Mouse (Mus musculus) heart, embryonic 12.5 days (tissue): ENCODE results near the gene Gid4. TPM values are rescaled to one million over a fixed set of nuclear protein-coding genes. Genes with fewer than 3 reads are reported as not detected.

ENCODE experiments used
- ATAC-seq: fragments of 200-750 bp; cut with Nextera tagmentation; 2 replicates; pipeline ENCODE4 v1.8.0; 2017; ENCODE audit warnings: moderate TSS enrichment, moderate library complexity; ENCODE audit not compliant: insufficient number of reproducible peaks, low FRiP score
- H3K27ac ChIP-seq: fragments of 300-500 bp; sonication (generic); 2 replicates; pipeline ENCODE4 v1.5.1; 2016; ENCODE audit warnings: mild to moderate bottlenecking, moderate library complexity; ENCODE audit not compliant: poor library complexity, severe bottlenecking
- H3K27me3 ChIP-seq: fragments of 300-500 bp; sonication (generic); replicated peaks from 2 replicates; pipeline ENCODE4 v1.6.1; 2016; ENCODE audit warnings: mild to moderate bottlenecking, moderate library complexity
- H3K36me3 ChIP-seq: fragments of 300-500 bp; sonication (generic); 2 replicates; pipeline ENCODE4 v1.6.1; 2016; ENCODE audit warnings: mild to moderate bottlenecking, moderate library complexity
- H3K4me1 ChIP-seq: fragments of 300-500 bp; sonication (generic); replicated peaks from 2 replicates; pipeline ENCODE4 v1.6.1; 2016; ENCODE audit warnings: mild to moderate bottlenecking
- H3K4me2 ChIP-seq: fragments of 300-500 bp; sonication (generic); 2 replicates; pipeline ENCODE4 v1.6.1; 2016; ENCODE audit warnings: mild to moderate bottlenecking, moderate library complexity
- H3K4me3 ChIP-seq: fragments of 300-500 bp; sonication (generic); 2 replicates; pipeline ENCODE4 v1.5.1; 2016; ENCODE audit warnings: mild to moderate bottlenecking
- H3K9ac ChIP-seq: fragments of 300-500 bp; sonication (generic); 2 replicates; pipeline ENCODE4 v1.6.1; 2016; ENCODE audit warnings: mild to moderate bottlenecking, moderate library complexity
- H3K9me3 ChIP-seq: fragments of 300-500 bp; sonication (generic); replicated peaks from 2 replicates; pipeline ENCODE4 v1.6.1; 2016; ENCODE audit warnings: mild to moderate bottlenecking, moderate library complexity
- WGBS: fragments of 180-500 bp; shearing (Covaris S2); methylation state at CpG from one replicate; pipeline ENCODE4 v1.1.7; 2016; 5-methylcytosine and 5-hydroxymethylcytosine counted together
- polyA plus RNA-seq: library from polyadenylated mRNA; unstranded; fragments of >200 nt; fragmentation: Nextera tagmentation; extraction: Ambion mirVana; gene quantifications from 2 replicates; pipeline ENCODE4 v1.2.1, GENCODE M21; 2016

Gene Gid4
- polyA plus RNA-seq, 1 experiment from 2014 or later: 22.9 TPM

DNA sequence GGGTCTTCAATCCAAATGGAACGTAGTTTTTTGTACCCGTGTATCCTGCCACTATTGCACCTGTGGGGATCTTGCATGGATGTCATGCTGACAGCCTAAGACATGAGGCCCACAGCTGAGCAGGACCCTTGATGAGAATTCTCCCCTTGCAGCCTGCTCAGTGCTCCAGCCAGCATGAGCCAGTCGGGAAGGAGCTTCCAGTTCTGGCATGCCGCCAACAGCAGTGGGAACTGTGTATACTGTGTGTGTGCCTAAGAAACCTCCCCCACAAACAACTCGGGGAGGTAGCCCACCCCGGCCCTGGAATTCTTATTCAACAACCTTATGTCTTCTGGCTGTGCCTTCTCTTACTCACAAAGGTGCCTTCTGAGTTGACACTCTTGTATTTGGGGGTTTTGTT lies 20.4 kb upstream of the Gid4 start:
- no peaks in the 10 kb centered on the region for H3K27me3 ChIP-seq
- peaks cover 3% of the 10 kb centered on the region; the same call in 1 of the 2 replicates for H3K4me1 ChIP-seq
- 59% methylated on average over 6 of the region's 6 CpGs for WGBS
- no peaks in the 10 kb centered on the region for H3K9me3 ChIP-seq
- peaks cover 20% of the 10 kb centered on the region for H3K36me3 ChIP-seq
- ATAC-seq: 0 out of 2 replicates have a peak, but pooled peaks have one; percentile 55
- no peak overlapping the region for H3K27ac ChIP-seq
- H3K4me3 ChIP-seq: no peak overlapping the region
- no peak overlapping the region for H3K4me2 ChIP-seq
- no peak overlapping the region for H3K9ac ChIP-seq

DNA sequence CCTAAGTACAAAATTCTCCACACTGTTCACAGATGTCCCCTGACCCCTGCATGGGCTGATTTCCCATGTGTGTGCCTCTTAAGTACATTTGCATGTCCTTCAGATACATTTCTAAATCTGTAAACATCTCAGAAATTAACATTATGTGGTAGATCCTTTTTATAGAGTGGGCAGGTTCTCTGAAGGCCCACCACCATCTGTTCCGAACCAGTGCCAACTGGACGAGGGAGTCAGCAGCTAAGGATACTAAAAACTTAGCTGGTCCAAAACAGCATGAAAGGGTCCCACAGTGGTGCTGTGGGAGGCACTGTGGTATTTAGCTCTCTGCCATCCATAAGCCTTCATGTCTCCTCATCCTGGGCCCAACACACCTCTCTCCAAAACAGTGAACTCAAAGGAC lies 19.8 kb upstream of the Gid4 start:
- WGBS: 85% methylated on average over 2 of the region's 2 CpGs
- H3K4me3 ChIP-seq: no peak overlapping the region
- H3K27me3 ChIP-seq: no peaks in the 10 kb centered on the region
- H3K4me1 ChIP-seq: peaks cover 3% of the 10 kb centered on the region; the same call in 1 of the 2 replicates
- no peak for ATAC-seq
- peaks cover 26% of the 10 kb centered on the region for H3K36me3 ChIP-seq
- H3K9me3 ChIP-seq: no peaks in the 10 kb centered on the region
- H3K27ac ChIP-seq: no peak overlapping the region
- H3K4me2 ChIP-seq: no peak overlapping the region
- H3K9ac ChIP-seq: no peak overlapping the region

DNA sequence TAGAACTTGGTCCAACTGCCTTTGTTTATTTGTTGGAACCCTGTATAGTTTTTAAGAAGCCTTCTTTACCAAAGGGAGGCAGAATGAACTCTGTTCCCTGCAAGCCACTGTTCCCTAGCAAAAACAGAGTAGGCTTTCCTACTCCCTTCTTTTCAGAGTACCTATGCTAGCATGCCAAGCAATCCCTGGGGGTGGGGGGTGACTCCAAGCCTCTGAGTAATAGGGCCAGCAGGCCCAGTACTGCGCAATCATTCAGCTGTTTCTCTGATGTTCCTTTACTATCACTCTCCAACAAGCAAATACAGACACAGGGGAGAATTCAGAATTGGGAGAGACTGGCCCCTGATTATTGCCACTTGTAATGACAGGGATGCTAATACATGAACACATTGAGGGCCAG lies 10.3 kb upstream of the Gid4 start:
- Histone ChIP-seq H3K4me1 (no peaks in the 10 kb centered on the region), H3K4me3 (no peak overlapping the region), H3K4me2 (no peak overlapping the region), H3K27ac (no peak overlapping the region), H3K9me3 (no peaks in the 10 kb centered on the region), H3K9ac (no peak overlapping the region), H3K36me3 (peaks cover 79% of the 10 kb centered on the region), H3K27me3 (no peaks in the 10 kb centered on the region)
- WGBS: 95% methylated on average over 1 of the region's 1 CpGs
- ATAC-seq: no peak

DNA sequence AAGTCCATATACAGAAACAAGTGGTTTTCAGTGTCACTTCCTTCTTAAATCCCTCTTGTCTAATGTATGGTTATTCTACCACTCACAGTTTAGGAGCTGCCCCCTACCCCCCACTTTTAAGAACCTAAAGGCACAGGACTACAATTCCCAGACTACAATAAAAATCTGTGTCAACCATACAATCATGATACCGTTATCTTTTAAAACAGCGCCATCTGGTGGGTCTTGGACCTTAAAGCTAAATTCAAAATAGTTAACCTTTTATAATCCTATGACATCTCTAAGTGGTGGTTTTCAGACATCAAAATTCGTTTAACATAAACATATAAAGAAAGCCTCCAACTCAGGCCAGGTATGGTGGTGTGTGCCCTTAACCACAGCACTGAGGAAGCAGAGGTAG lies 4.8 kb upstream of the Gid4 start:
- Histone ChIP-seq H3K4me3 (no peak overlapping the region), H3K4me2 (no peak overlapping the region), H3K36me3 (peaks cover 26% of the 10 kb centered on the region), H3K27me3 (no peaks in the 10 kb centered on the region), H3K9ac (no peak overlapping the region), H3K9me3 (no peaks in the 10 kb centered on the region), H3K4me1 (peaks cover 16% of the 10 kb centered on the region), H3K27ac (no peak overlapping the region)
- no peak for ATAC-seq
- WGBS: 16% methylated on average over 3 of the region's 3 CpGs

DNA sequence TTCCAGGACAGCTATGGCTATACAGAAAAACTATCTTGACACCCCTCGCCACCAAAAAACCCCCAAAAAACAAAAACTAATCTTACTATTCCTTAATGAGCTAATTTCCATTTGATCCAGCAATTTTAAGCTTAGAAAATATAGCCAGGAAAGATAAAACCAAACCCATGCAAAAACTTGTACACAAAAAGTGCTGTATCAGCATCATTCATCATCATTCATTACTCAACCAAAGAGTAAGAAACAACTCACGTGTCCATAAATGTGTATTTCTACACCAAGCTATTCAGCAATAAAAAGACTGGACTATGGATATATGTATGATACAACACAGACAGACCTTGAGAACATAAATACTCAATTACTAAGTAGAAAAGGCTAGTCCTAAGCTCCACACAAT lies 4.0 kb upstream of the Gid4 start:
- no peak for ATAC-seq
- Histone ChIP-seq H3K27me3 (no peaks in the 10 kb centered on the region), H3K4me1 (peaks cover 16% of the 10 kb centered on the region), H3K9me3 (no peaks in the 10 kb centered on the region), H3K9ac (no peak overlapping the region), H3K27ac (no peak overlapping the region), H3K4me3 (no peak overlapping the region), H3K36me3 (peaks cover 19% of the 10 kb centered on the region), H3K4me2 (no peak overlapping the region)
- WGBS: 83% methylated on average over 2 of the region's 2 CpGs

DNA sequence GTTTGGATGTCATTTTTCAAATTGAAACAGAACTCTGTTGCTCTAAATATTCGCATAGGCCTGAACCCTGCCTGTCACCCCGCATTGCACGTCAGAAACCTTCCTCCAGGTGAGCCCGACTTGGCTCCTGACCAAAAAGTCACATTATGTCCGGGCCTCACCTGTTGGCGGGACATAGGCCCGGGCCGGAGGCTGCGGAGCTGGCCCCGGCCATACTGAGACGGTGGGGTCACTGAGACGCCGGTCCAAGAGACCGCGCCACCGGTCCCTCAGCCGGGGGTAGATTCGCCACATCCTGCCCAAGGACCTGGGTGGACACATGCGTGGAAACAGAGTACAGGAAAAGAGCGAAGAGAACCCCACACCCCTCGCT lies 369 bp upstream of the Gid4 start:
- Histone ChIP-seq H3K9me3 (no peaks in the 10 kb centered on the region), H3K27ac (peak overlapping the region; percentile 75), H3K4me1 (peaks cover 29% of the 10 kb centered on the region), H3K9ac (peak overlapping the region; percentile 87), H3K4me2 (peak overlapping the region; percentile 80), H3K36me3 (0 out of 2 replicates have a peak, but pooled peaks cover 3% of the 10 kb centered on the region), H3K27me3 (no peaks in the 10 kb centered on the region), H3K4me3 (peak overlapping the region; percentile 75)
- WGBS: 1% methylated on average over 21 of the region's 21 CpGs
- peak; percentile 64 for ATAC-seq

DNA sequence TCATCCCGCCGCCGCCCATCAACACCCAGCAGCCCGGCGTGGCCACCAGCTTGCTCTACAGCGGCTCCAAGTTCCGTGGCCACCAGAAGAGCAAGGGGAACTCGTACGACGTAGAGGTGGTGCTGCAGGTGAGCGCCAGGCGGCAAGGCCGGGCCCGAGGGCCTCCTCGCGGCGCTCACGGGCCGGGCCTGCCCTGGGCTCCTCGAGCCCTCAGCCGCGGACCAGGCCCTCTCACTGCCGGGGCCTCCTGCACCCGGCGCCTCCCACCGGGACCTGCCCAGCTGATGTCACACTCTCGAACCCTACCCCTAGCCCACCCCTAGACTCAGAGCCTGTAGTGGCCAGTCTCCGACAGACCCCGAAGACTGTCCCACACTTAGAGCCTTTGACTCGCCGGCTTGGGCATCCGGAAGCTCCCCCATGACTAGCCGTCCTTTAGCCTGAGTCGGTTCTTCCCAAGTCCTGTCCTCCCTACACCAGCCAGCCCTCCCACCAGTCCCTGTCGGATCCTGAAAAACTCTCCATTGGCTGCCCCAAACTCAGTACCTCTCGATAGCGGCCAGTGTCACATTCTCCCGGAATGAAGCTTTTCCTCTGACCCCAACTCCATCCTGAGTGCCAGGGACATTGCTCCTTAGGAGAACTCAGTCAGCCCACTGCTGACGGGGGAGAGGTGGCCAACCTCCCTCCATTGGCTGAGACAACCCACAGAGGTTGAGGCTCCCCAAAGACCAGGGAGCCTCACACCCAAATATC lies 950 bp downstream of the Gid4 start, which contains the start of gene Atpaf2:
Atpaf2 (minus strand) TSS at position 741 of the 756 bp plus-strand sequence.
- no peaks in the 10 kb centered on the region for H3K27me3 ChIP-seq
- H3K4me2 ChIP-seq: peak within 1 kb of the TSS; percentile 92
- ATAC-seq: peak; percentile 43
- no peaks in the 10 kb centered on the region for H3K9me3 ChIP-seq
- H3K27ac ChIP-seq: peak within 1 kb of the TSS; percentile 84
- WGBS: under 1% methylated on average over 39 of the region's 39 CpGs
- peak within 1 kb of the TSS; percentile 75 for H3K4me3 ChIP-seq
- H3K36me3 ChIP-seq: 0 out of 2 replicates have a peak, but pooled peaks cover 3% of the 10 kb centered on the region
- peak within 1 kb of the TSS; percentile 92 for H3K9ac ChIP-seq
- H3K4me1 ChIP-seq: peaks cover 29% of the 10 kb centered on the region

DNA sequence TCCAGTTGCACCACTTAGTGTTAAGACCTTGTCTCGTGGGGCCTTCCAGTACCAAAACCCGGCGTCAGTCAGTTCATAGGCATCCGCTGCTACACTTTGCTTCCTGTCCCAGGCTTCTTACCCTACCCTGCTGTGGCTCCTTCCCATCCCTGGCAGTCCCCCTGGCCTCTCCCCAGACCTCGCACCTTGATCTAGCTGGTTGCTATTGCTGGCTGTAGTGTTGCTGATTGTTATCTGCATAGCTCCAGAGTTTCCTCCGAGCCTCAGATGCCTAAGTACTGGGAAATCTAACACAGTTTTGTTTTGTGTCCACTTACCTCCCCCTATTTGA lies 1.5 kb downstream of the Gid4 start:
- ATAC-seq: no peak
- H3K36me3 ChIP-seq: no peaks in the 10 kb centered on the region
- H3K27ac ChIP-seq: no peak overlapping the region
- H3K27me3 ChIP-seq: no peaks in the 10 kb centered on the region
- H3K4me3 ChIP-seq: peak overlapping the region; percentile 75
- H3K9me3 ChIP-seq: no peaks in the 10 kb centered on the region
- 4% methylated on average over 6 of the region's 6 CpGs for WGBS
- peaks cover 29% of the 10 kb centered on the region for H3K4me1 ChIP-seq
- H3K4me2 ChIP-seq: peak overlapping the region; percentile 92
- H3K9ac ChIP-seq: peak overlapping the region; percentile 92

DNA sequence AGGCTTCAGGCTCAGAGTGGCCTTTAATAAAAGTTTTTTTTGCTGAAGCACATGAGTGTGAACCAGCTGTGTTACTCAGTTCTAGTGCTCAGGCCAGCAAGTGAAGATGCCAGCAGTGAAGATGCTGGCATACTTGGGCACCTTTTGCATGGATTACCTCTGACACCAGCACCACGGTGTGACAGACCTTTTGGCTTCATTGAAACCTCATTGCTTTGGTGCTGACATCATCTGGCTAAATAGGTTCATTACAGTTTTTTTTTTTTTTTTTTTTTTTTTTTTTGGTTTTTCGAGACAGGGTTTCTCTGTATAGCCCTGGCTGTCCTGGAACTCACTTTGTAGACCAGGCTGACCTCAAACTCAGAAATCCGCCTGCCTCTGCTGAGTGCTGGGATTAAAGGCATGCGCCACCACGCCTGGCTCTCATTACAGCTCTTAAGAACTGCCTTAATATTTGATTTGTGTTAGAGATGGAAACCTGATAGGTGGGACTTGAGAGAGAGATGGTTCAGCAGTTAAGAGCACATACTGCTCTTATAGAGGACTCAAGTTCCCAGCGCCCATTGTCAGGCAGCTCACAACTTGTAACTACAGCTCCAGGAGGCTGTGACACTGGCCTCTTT lies 5.2 kb downstream of the Gid4 start:
- Histone ChIP-seq H3K27ac (no peak overlapping the region), H3K9ac (no peak overlapping the region), H3K4me1 (peaks cover 13% of the 10 kb centered on the region), H3K9me3 (no peaks in the 10 kb centered on the region), H3K4me2 (no peak overlapping the region), H3K4me3 (no peak overlapping the region), H3K27me3 (no peaks in the 10 kb centered on the region), H3K36me3 (peaks cover 9% of the 10 kb centered on the region)
- no peak for ATAC-seq
- WGBS: 58% methylated on average over 6 of the region's 6 CpGs

DNA sequence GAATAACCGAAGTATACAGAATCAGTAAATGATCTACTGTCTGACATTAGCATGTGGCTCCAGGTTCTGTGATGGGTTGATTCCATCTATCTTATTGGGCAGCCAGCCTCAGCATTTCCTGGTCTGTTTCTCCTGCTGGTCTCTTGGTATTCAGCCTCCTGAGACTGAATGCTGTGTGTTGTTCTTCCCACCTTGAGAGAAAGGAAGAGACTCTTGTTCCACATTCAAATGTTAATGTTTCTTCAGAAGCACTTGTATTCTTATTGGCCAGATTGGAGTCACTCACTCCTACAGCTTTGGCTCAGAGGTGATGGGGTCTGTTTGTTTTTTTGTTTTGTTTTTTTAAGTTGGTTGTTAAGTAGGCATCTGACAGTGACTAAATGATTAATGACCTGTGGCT lies 6.1 kb downstream of the Gid4 start:
- WGBS: 73% methylated on average over 1 of the region's 1 CpGs
- Histone ChIP-seq H3K27me3 (no peaks in the 10 kb centered on the region), H3K4me2 (no peak overlapping the region), H3K9me3 (no peaks in the 10 kb centered on the region), H3K4me3 (no peak overlapping the region), H3K27ac (no peak overlapping the region), H3K9ac (no peak overlapping the region), H3K36me3 (peaks cover 18% of the 10 kb centered on the region), H3K4me1 (peaks cover 13% of the 10 kb centered on the region)
- ATAC-seq: no peak

DNA sequence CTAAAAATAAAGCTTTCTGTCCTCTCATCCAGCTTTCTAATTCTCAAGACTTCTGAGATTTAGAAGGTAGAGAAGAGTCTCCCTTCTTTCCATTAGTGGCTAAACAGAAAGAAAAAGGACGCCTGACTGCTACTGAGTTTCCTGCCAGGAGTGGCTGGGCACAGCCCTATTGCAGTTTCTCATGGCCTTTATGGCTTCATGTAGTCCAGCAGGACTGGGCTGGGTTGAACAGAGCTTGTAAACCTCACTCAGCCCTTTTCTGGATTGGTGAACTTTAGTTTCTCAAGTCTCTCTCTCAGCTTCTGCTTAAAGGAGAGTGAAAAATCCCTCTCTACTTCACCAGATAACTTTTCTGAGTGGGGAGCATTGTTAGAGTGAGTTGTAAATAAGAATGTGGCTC lies 9.5 kb downstream of the Gid4 start:
- no peak for ATAC-seq
- Histone ChIP-seq H3K4me1 (no peaks in the 10 kb centered on the region; the same call in 1 of the 2 replicates), H3K27me3 (no peaks in the 10 kb centered on the region), H3K27ac (no peak overlapping the region), H3K9me3 (no peaks in the 10 kb centered on the region), H3K9ac (no peak overlapping the region), H3K36me3 (peaks cover 38% of the 10 kb centered on the region), H3K4me2 (no peak overlapping the region), H3K4me3 (no peak overlapping the region)
- 89% methylated on average over 1 of the region's 1 CpGs for WGBS
